Mouse (Mus musculus) ES-Bruce4 (cell line): ENCODE results near the gene Ankrd28.

ENCODE experiments used
- EP300 ChIP-seq: IDR thresholded peaks from 2 replicates; pipeline ENCODE4 v1.6.1; 2011; ENCODE audit warnings: low read depth, low read length; ENCODE audit not compliant: insufficient read depth
- POLR2A ChIP-seq: IDR thresholded peaks from one replicate; pipeline ENCODE4 v1.8.1; 2011; ENCODE audit warnings: low read length; ENCODE audit not compliant: insufficient read depth

DNA sequence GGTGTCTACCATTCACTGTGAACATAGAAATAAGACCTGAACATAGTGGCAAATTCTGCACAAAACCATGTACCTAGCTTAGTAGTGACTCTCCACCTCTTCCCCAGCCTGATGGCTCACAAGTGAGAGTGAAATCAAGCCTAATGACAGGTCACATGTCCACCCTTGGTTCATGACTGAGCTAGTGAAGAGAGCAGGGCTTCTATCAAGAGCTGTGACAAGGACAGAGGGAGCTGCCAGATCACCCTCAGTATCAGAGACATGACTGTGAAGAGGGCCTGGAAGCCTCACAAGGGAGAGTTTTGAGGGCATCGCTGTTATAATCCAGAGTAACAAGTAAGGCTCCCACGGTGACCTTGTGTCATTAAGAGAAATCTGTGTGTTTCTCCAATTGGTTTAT is 28.2 kb upstream of the Ankrd28 start:
- TF ChIP-seq EP300 (no peak), POLR2A (no peak)
